ENCODE assay signal across 1 mouse cellular context in the genomic region with DNA sequence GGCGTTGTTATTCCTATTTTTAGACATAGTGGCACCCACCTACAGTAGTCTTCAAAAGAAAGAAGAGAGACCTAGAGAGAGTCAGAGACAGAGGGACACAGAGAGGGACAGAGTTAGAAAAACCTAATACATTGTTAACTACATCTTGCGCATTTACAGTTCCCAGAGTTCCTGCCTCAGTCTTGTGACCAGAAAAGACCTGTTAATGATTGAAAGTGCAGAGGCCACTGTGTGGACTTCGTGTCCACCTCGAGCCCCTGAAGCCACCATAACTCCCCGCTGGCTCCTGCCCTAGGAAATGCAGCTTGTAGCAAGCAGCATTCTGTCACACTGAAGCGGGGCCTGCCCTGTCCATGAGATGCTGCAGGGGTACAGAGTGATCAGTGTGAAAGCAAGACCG.
TF ChIP-seq lines count a peak whose summit lies in the region.

No protein-coding gene starts in this region.

TF ChIP-seq in MEL, 35 proteins besides CTCF, POLR2A, EP300 and RAD21 (continued from another document):
- TF ChIP-seq MAZ (IDR thresholded peaks at IDR 0.05; ENCODE audit: low read depth, low read length), result no peak
